Mouse (Mus musculus) midbrain, embryonic 10.5 days (tissue): ENCODE data around the gene Cbs. TPM values are rescaled to one million over a fixed set of nuclear protein-coding genes. Genes with fewer than 3 reads are reported as not detected.

Experiments used
- DNase-seq: peaks from one replicate; pipeline ENCODE4 v3.0.0-alpha.2; 2017; ENCODE audit warnings: low spot score
- H3K27ac ChIP-seq: fragments of 300-500 bp; sonication (generic); replicated peaks from 2 replicates; pipeline ENCODE4 v1.5.1; 2016; ENCODE audit warnings: mild to moderate bottlenecking
- H3K27me3 ChIP-seq: fragments of 300-500 bp; sonication (generic); 2 replicates; pipeline ENCODE4 v1.6.1; 2016; ENCODE audit warnings: low read depth, mild to moderate bottlenecking; ENCODE audit not compliant: poor library complexity, severe bottlenecking
- H3K36me3 ChIP-seq: fragments of 300-500 bp; sonication (generic); 2 replicates; pipeline ENCODE4 v1.6.1; 2016; ENCODE audit warnings: mild to moderate bottlenecking, moderate library complexity
- H3K4me1 ChIP-seq: fragments of 300-500 bp; sonication (generic); 2 replicates; pipeline ENCODE4 v1.6.1; 2016
- H3K4me3 ChIP-seq: fragments of 300-500 bp; sonication (generic); 2 replicates; pipeline ENCODE4 v1.5.1; 2016; ENCODE audit warnings: mild to moderate bottlenecking, moderate library complexity
- H3K9me3 ChIP-seq: fragments of 300-500 bp; sonication (generic); replicated peaks from 2 replicates; pipeline ENCODE4 v1.6.1; 2016; ENCODE audit warnings: mild to moderate bottlenecking
- WGBS: fragments of 180-500 bp; shearing (Covaris S2); methylation state at CpG from one replicate; pipeline ENCODE4 v1.1.7; 2016; 5-methylcytosine and 5-hydroxymethylcytosine counted together
- polyA plus RNA-seq: library from polyadenylated mRNA; unstranded; fragments of >200 nt; fragmentation: Nextera tagmentation; extraction: Ambion mirVana; gene quantifications from 2 replicates; pipeline ENCODE4 v1.2.1, GENCODE M21; 2016

Gene Cbs
- polyA plus RNA-seq, 1 experiment from 2014 or later: 1.9 TPM

DNA sequence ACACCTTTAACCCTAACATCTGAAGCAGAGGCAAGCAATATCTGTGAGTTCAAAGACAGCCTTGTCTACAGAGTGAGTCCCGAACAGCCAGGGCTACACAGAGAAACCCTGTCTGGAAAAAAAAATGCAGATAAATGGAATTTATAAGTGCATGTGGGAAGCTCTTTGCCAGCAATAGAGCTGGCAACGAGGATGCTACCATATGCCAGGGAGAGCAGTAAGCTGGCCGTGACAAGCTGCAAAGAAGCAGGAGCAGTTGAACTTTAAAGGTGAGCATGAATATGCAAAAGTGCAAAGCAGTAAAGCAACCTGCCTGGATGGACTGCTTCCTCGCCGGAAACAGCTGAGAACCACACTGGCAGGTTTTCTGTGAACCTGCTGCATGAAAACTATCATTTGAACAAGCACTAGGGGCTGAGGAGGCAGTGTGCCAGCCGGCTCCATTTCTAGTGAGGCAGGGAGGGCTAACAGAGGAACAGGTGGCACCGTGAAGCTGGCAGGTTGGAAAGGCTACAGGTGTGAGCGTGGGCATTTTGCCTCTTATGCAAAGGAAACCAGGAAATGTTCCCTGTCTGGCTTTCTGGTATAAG, 23.7 kb upstream of the Cbs start:
- H3K9me3 ChIP-seq: no peaks in the 10 kb centered on the region
- 0 out of 2 replicates have a peak, but pooled peaks cover 3% of the 10 kb centered on the region for H3K27me3 ChIP-seq
- peaks cover 29% of the 10 kb centered on the region for H3K4me1 ChIP-seq
- H3K4me3 ChIP-seq: no peak overlapping the region
- no peak overlapping the region for H3K27ac ChIP-seq
- WGBS: 85% methylated on average over 8 of the region's 8 CpGs
- DNase-seq: no peak
- peaks cover 15% of the 10 kb centered on the region for H3K36me3 ChIP-seq

DNA sequence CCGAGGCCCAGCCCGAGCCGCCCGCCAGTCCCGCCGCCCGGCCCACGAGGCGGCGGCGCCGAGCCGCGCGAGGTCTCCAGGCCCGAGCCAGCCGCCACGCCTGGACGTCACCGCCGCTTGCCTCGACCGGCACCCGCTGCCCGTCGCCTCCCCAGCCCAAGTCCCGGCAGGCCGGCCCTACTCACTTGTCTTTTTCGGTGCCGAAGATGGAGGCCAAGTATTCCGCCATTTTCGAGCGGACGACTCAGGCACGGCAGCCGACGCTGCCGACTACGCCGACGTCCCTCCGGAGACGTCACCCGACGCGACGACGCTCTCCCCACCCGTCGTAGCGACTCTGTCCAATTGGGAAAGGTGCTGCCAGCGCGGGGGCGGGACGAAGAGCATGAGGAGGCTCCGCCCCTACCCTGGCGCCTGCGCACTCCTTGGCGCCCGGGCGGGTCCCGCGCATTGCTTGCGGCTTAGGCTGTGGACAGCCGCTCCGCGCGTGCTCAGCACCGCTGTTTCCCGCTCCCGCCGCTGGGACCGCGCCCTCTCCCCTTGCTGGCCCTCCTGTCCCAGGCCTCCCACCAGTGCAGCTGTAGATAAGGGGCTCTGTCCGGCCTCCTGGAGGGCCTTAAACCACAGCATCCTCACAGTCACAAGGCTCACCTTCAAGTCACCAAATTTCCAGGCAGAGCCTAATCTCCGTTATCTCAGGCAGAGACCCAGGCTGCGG, 21.6 kb upstream of the Cbs start, which contains the start of gene U2af1:
Gene U2af1, minus strand, starts transcription at position 425 of the 718 bp plus-strand sequence.
- H3K27ac ChIP-seq: peak within 1 kb of the TSS; percentile 96
- peaks cover 36% of the 10 kb centered on the region for H3K36me3 ChIP-seq
- peaks cover 30% of the 10 kb centered on the region for H3K4me1 ChIP-seq
- peak; percentile 98 for DNase-seq
- H3K27me3 ChIP-seq: 0 out of 2 replicates have a peak, but pooled peaks cover 3% of the 10 kb centered on the region
- WGBS: under 1% methylated on average over 77 of the region's 77 CpGs
- H3K4me3 ChIP-seq: peak within 1 kb of the TSS; percentile 91
- no peaks in the 10 kb centered on the region for H3K9me3 ChIP-seq

DNA sequence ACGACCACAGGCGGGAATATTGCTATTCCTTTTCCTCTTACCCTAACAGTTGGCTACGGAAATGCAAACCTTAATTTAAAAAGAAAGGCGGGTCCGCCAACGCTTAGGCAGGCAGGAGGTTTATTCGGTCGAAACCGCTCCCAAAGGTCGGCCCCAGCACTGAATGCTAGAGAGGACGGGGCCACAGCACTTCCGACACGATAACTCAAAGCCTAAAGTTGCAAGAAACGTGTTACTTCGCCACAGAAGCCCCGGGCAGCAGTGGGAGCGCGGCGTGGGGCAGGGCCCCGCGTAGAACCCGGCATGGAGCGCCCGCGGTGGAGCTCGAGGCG, 21.1 kb upstream of the Cbs start:
- H3K27ac ChIP-seq: peak overlapping the region; percentile 96
- no peaks in the 10 kb centered on the region for H3K9me3 ChIP-seq
- peaks cover 41% of the 10 kb centered on the region for H3K36me3 ChIP-seq
- no peak for DNase-seq
- WGBS: under 1% methylated on average over 27 of the region's 27 CpGs
- H3K4me3 ChIP-seq: peak overlapping the region; percentile 91
- peaks cover 30% of the 10 kb centered on the region for H3K4me1 ChIP-seq
- 0 out of 2 replicates have a peak, but pooled peaks cover 3% of the 10 kb centered on the region for H3K27me3 ChIP-seq

DNA sequence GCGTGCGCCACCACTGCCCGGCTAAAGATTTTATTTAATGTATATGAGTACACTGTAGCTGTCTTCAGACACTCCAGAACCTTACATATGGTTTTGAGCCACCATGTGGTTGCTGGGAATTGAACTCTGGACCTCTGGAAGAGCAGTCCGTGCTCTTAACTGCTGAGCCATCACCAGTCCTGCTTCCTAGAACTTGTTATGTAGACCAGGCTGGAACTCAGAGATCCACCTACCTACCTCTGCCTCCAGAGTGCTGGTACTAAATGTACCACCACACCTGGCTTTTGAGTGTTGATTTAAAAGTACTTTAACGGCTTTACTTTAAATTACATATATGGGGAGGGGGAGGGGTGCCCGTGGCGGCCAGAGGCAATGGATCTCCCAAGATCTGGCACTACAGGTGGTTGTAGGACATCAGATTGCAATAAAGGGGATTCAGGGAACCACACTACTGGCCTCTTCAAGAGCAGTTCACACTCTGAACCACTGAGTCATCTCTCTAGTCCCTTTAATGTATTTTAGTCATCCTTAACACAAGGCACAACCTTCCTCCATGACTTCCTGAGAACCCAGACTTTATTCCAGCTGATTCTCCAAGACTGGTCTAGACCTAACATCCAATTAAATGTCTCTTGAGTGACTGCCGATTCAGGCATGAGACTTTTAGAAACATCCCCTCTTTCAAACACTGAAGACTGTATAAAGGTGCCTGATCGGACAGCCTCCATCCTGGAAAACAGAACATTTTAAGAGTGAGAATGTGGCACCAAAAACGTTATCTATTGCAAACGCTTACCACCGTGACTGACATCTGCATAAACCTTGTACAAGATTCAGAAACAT, 20.3 kb upstream of the Cbs start:
- Histone ChIP-seq H3K36me3 (peaks cover 49% of the 10 kb centered on the region), H3K4me1 (peaks cover 30% of the 10 kb centered on the region), H3K9me3 (no peaks in the 10 kb centered on the region), H3K27ac (peak overlapping the region; percentile 96), H3K27me3 (0 out of 2 replicates have a peak, but pooled peaks cover 3% of the 10 kb centered on the region), H3K4me3 (peak overlapping the region; percentile 91)
- no peak for DNase-seq
- 60% methylated on average over 12 of the region's 12 CpGs for WGBS

DNA sequence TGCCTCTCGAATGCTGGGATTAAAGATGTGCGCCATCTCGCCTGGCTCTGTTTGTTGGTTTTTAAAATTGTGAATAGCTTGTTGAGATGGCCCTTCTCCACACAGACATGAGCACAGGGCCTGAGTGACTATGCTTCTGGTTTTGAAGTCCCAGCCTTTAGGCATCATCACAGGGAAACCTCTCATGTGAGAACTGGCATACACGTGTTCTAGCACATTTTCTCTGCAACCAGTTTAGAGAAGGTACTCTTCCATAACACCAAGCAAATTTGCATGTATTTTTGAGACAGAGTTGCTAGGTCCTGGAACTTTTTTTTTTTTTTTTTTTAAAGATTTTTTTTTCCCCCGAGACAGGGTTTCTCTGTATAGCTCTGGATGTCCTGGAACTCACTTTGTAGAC, 19.6 kb upstream of the Cbs start:
- H3K27me3 ChIP-seq: 0 out of 2 replicates have a peak, but pooled peaks cover 3% of the 10 kb centered on the region
- DNase-seq: no peak
- H3K9me3 ChIP-seq: no peaks in the 10 kb centered on the region
- peaks cover 30% of the 10 kb centered on the region for H3K4me1 ChIP-seq
- WGBS: 89% methylated on average over 5 of the region's 5 CpGs
- peak overlapping the region; percentile 91; the same call in 1 of the 2 replicates for H3K4me3 ChIP-seq
- H3K27ac ChIP-seq: no peak overlapping the region
- peaks cover 56% of the 10 kb centered on the region for H3K36me3 ChIP-seq

DNA sequence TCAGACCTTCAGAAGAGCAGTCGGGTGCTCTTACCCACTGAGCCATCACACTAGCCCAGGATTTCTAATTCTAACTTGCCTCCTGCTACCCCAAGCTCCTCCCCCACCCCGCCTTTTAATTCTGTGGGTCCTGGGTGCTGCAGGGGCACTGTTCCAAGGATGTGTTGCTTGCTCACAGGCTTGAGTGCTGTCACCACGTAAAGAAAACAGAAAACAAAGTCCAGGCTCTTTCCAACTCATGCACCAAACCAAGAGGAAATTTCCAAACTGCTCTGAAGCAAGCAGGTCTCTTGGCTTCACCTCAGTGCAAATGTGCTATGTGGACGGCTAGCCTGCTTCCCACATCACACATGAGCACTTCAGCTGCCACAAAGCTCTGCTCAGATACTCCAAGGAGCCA, 18.3 kb upstream of the Cbs start:
- Histone ChIP-seq H3K9me3 (no peaks in the 10 kb centered on the region), H3K27ac (no peak overlapping the region), H3K36me3 (peaks cover 69% of the 10 kb centered on the region), H3K4me3 (peak overlapping the region; percentile 1; the same call in 1 of the 2 replicates), H3K27me3 (no peaks in the 10 kb centered on the region), H3K4me1 (peaks cover 30% of the 10 kb centered on the region)
- DNase-seq: no peak
- 86% methylated on average over 4 of the region's 4 CpGs for whole genome bisulfite sequencing

DNA sequence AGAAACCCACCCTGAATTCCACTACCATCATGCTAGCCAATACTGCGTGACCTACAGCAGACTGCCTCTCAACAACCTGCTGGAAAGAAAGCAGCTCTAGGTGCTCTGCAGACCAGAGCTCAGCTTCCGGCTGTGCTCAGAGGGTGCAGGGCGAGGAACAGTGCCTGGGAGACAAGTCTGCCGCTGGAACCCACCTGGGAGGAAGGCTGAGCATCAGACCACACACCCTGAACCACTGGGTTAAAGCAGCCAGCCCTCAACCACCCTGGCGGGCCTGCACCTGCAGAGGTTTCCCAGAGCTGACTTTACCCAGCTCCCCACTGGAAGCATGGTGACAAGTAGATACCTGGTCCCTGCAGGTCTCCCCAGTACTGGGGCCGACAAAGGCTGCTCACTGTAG, 16.2 kb upstream of the Cbs start:
- no peak for DNase-seq
- no peaks in the 10 kb centered on the region for H3K9me3 ChIP-seq
- no peaks in the 10 kb centered on the region for H3K27me3 ChIP-seq
- H3K36me3 ChIP-seq: peaks cover 90% of the 10 kb centered on the region
- WGBS: 92% methylated on average over 6 of the region's 6 CpGs
- peaks cover 20% of the 10 kb centered on the region for H3K4me1 ChIP-seq
- no peak overlapping the region for H3K27ac ChIP-seq
- no peak overlapping the region for H3K4me3 ChIP-seq

DNA sequence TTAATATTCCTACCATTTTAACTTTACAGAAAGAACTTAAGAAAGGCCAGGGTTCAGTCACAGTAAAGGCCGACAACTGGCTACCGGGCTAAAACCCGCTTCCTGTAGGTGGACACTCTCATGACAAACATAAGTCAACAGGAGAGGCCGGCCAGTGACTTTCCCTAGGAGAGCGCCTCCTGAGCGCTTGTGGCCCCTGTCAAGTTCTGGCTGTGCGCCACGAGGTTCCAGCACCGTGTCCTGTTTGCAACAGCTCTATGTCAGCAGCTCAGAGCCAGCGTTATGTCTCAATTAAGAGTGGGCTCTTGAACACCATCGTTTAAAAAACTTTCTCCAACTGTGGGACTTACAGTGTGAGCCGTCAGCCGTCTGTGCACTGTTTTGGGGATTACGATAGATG, 15.1 kb upstream of the Cbs start:
- H3K27ac ChIP-seq: no peak overlapping the region
- H3K27me3 ChIP-seq: no peaks in the 10 kb centered on the region
- peaks cover 98% of the 10 kb centered on the region for H3K36me3 ChIP-seq
- H3K4me3 ChIP-seq: no peak overlapping the region
- H3K4me1 ChIP-seq: peaks cover 13% of the 10 kb centered on the region
- no peaks in the 10 kb centered on the region for H3K9me3 ChIP-seq
- WGBS: 94% methylated on average over 14 of the region's 14 CpGs
- no peak for DNase-seq

DNA sequence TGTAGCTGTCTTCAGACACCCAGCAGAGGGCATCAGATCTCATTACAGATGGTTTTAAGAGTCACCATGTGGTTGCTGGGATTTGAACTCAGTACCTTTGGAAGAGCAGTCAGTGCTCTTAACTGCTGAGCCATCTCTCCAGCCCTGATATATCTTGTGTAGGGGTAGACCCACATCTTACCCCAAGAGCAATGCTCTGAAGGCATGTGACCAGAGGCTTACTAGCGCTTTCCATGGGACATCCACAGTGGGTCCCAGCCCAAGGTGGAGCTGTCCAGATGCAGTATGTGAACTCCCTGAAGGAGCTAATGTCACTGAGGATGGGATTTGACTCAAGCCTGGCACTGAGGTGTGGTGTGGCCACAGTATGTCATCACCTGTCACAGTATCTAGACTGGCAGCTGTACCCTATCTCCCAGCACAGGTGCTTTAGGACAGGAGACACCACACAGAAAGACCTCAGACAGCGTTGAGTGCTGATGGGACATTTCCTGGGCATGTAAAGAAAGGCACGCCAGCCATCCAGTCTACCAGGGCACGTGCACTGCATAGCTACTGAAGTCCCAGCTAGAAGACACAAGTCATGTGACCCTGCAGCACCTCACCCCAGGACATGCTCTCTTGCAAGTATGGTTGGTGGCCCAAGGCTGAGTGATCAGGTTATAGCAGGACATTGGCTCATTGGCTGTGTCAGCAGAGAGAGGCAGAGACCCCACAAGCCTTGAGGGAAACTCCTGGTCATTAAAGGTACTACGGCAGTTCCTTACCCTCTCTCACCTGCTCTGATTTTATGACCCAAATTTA, 9.4 kb upstream of the Cbs start:
- peaks cover 7% of the 10 kb centered on the region for H3K4me1 ChIP-seq
- no peaks in the 10 kb centered on the region for H3K27me3 ChIP-seq
- H3K9me3 ChIP-seq: no peaks in the 10 kb centered on the region; the same call in 1 of the 2 replicates
- no peak overlapping the region for H3K27ac ChIP-seq
- H3K4me3 ChIP-seq: no peak overlapping the region
- H3K36me3 ChIP-seq: peaks cover 68% of the 10 kb centered on the region
- WGBS: 97% methylated on average over 5 of the region's 5 CpGs
- no peak for DNase-seq

DNA sequence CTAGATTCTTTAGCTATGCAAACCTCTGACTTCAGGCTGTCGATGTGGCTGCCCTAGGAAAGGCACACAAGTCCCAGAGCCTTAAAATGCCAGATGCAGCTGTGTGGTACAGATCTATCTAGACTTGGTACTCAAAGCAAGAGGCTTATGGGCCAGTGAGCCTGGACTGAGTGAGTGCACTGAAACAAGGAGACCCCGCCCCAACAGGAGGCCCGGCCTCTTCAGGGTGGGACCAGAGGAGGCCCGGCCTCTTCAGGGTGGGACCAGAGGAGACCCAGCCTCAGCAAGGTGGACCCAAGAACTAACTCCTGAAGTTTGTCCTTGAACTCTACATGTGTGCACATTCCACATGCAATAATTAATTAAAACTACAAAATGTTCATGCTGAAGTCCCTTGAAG, 5.9 kb upstream of the Cbs start:
- no peak for DNase-seq
- H3K27ac ChIP-seq: no peak overlapping the region
- WGBS: 73% methylated on average over 4 of the region's 4 CpGs
- H3K27me3 ChIP-seq: peaks cover 8% of the 10 kb centered on the region
- H3K4me3 ChIP-seq: no peak overlapping the region
- no peaks in the 10 kb centered on the region; the same call in 1 of the 2 replicates for H3K9me3 ChIP-seq
- H3K36me3 ChIP-seq: peaks cover 33% of the 10 kb centered on the region
- peaks cover 7% of the 10 kb centered on the region for H3K4me1 ChIP-seq

DNA sequence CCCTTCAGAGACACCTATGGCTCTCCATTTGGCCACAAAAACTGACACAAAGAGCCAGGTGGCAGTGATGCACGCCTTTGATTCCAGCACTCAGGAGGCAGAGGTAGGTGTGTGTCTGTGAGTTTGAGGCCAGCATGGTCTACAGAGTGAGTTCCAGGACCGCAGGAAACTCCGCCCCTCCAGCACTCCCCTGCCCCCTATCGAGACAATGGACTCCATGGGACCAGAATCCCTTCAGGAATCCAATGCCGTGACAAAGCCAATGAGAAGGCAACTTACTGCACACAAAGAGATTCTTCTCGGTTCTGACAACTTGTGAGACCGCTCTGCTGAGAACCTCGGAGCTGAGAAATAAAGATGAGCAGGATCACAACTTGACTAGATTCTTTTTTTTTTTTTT, 5.3 kb upstream of the Cbs start:
- H3K36me3 ChIP-seq: peaks cover 27% of the 10 kb centered on the region
- 36% methylated on average over 8 of the region's 8 CpGs for WGBS
- H3K27ac ChIP-seq: 0 out of 2 replicates have a peak overlapping the region, but pooled peaks have one; percentile 9
- no peaks in the 10 kb centered on the region; the same call in 1 of the 2 replicates for H3K9me3 ChIP-seq
- peaks cover 10% of the 10 kb centered on the region for H3K4me1 ChIP-seq
- no peak overlapping the region for H3K4me3 ChIP-seq
- no peak for DNase-seq
- peaks cover 14% of the 10 kb centered on the region for H3K27me3 ChIP-seq

DNA sequence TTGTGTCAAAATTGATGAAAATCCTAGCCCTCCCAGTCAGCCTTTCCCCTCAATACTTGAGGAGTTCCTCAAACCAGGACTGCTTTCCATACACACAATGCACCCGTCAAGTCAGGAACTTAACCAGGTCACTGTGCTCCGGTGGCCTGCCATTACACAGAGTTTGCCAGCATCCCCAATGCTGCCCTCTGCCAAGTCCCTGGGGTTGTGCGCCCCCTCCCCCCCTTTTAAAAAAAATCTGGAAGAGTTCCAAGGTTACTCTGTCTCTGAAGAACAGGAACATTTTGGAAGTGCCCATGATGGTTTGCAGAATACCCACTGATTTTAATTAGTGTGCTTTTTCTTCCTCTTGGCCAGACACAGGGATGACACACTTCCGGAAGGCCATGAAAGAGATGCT, 2.6 kb upstream of the Cbs start:
- H3K9me3 ChIP-seq: no peaks in the 10 kb centered on the region
- DNase-seq: no peak
- H3K4me3 ChIP-seq: no peak overlapping the region
- peaks cover 26% of the 10 kb centered on the region for H3K4me1 ChIP-seq
- H3K27me3 ChIP-seq: peaks cover 40% of the 10 kb centered on the region
- 86% methylated on average over 4 of the region's 4 CpGs for WGBS
- peaks cover 1% of the 10 kb centered on the region; the same call in 1 of the 2 replicates for H3K36me3 ChIP-seq
- no peak overlapping the region for H3K27ac ChIP-seq
